Mouse (Mus musculus): ENCODE measurements at regions not wholly inside any gene's neighbourhood (a gene's known extent, or its start where the extent isn't known, plus 50 kb on each side); places are given as distances from the start of the nearest gene placed in this dataset.
A peak's percentile ranks its signal among the peaks of the same experiment; 100 is the strongest.

DNA sequence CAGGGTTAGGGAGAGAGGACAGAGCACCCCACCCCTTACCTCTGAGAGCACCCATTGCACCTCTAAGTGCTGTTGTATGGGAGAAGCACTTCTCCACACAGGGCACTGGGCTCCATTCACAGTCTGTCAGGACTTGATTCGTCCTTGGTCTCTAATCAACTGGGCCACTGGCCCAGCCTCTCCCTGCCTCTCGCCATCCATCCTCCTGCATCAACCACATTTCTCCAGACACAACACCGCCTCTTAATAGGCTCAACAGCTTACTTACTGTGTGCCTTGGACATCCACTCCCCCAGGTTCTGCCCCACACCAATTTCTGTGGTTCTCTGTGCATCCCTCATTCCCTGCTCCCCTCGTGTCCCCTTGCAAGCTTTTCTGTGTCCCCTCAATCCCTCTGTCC is 166.9 kb downstream of the Zfp36l1 start:
- Histone ChIP-seq H3K36me3 (ENCODE audit: control insufficient read depth, insufficient read depth, low read length) (no peaks in the 10 kb centered on the region), H3K4me3 (ENCODE audit: low read depth, low read length) (no peak overlapping the region), H3K27me3 (ENCODE audit: control insufficient read depth, insufficient read depth, low read length) (no peaks in the 10 kb centered on the region), H3K9me3 (ENCODE audit: control insufficient read depth, low read length) (no peaks in the 10 kb centered on the region), H3K27ac (ENCODE audit: low read depth, low read length) (no peak overlapping the region), H3K4me1 (ENCODE audit: control insufficient read depth, insufficient read depth, low read length) (peaks cover 15% of the 10 kb centered on the region), H3K4me2 (no peak overlapping the region), H3K9ac (ENCODE audit: low read length) (no peak overlapping the region)
- 88% methylated on average over 4 of the region's 4 CpGs for WGBS
- DNase-seq (ENCODE audit: low spot score, missing footprints) (no peak), ATAC-seq (ENCODE audit: low FRiP score) (no peak)

DNA sequence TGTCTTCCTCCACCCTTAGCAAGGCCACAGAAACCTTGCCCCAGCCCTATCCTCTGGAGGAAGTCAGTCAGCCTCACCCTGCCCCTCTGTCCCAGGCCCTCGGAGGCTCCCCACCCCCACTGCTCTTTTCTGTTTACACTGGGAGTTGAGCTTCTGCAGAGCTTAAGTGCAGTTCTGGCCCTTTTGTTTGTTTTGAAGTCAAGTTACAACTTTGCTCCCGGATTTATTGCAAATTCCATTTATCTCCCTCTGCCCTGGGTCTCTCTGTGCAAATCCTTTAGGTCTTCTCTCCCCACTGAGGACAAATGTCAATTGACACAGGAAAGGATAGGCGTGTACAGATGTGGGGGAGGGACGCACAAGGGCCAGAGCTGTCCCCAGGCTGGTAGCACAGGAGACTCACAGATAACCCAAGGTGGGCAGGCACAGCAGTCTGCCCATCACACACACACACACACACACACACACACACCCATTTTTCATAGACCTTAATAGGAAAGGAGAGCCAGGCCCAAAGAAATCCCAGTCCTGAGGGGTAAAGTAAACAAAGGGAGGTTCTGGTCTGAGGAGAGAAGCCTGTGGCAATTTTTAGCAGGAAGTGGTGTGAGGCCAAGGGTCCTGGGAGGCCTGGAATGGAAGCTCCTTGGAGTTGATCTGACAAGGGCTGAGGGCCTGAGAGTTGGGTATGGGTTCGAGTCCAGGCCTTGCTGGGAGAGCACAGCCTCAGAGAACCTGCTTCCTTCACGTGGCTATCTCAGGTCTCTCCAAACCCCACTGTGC is 167.9 kb downstream of the Zfp36l1 start:
- no peak overlapping the region for H3K4me2 ChIP-seq
- ATAC-seq (ENCODE audit: low FRiP score) (peak; percentile 71), DNase-seq (ENCODE audit: low spot score, missing footprints) (no peak)
- 21% methylated on average over 6 of the region's 6 CpGs for WGBS
- H3K27ac ChIP-seq (ENCODE audit: low read depth, low read length) = peak overlapping the region; percentile 57
- H3K4me3 ChIP-seq (ENCODE audit: low read depth, low read length) = no peak overlapping the region
- H3K27me3 ChIP-seq (ENCODE audit: control insufficient read depth, insufficient read depth, low read length) = no peaks in the 10 kb centered on the region
- H3K9me3 ChIP-seq (ENCODE audit: control insufficient read depth, low read length) = no peaks in the 10 kb centered on the region
- H3K9ac ChIP-seq (ENCODE audit: low read length) = peak overlapping the region; percentile 20; the same call in 1 of the 2 replicates
- peaks cover 15% of the 10 kb centered on the region for H3K4me1 ChIP-seq (ENCODE audit: control insufficient read depth, insufficient read depth, low read length)
- H3K36me3 ChIP-seq (ENCODE audit: control insufficient read depth, insufficient read depth, low read length) = no peaks in the 10 kb centered on the region

DNA sequence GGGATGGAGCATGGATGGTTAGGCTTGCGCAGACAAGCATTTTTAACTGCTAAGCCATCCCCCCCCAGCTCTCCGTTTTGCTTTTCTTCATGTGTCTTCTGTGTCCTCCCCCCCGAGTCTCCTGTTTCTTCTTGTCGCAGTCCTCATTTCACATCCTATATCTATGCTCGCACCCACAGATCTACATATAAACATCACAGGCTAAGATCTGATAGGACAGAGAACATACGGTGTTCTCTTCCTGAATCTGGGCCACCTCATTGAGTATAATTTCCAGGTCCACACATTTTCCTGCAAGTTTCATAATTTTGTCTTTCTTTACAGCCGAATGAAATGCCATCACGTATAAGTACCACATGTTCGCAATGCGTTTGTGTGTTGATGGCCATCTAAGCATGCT is 168.7 kb downstream of the Zfp36l1 start:
- ATAC-seq (ENCODE audit: low FRiP score) (no peak), DNase-seq (ENCODE audit: low spot score, missing footprints) (no peak)
- Histone ChIP-seq H3K36me3 (ENCODE audit: control insufficient read depth, insufficient read depth, low read length) (no peaks in the 10 kb centered on the region), H3K4me2 (no peak overlapping the region), H3K27ac (ENCODE audit: low read depth, low read length) (no peak overlapping the region; the same call in 1 of the 2 replicates), H3K4me1 (ENCODE audit: control insufficient read depth, insufficient read depth, low read length) (peaks cover 14% of the 10 kb centered on the region), H3K4me3 (ENCODE audit: low read depth, low read length) (no peak overlapping the region), H3K9ac (ENCODE audit: low read length) (no peak overlapping the region), H3K9me3 (ENCODE audit: control insufficient read depth, low read length) (no peaks in the 10 kb centered on the region), H3K27me3 (ENCODE audit: control insufficient read depth, insufficient read depth, low read length) (no peaks in the 10 kb centered on the region)
- WGBS = 88% methylated on average over 10 of the region's 10 CpGs

DNA sequence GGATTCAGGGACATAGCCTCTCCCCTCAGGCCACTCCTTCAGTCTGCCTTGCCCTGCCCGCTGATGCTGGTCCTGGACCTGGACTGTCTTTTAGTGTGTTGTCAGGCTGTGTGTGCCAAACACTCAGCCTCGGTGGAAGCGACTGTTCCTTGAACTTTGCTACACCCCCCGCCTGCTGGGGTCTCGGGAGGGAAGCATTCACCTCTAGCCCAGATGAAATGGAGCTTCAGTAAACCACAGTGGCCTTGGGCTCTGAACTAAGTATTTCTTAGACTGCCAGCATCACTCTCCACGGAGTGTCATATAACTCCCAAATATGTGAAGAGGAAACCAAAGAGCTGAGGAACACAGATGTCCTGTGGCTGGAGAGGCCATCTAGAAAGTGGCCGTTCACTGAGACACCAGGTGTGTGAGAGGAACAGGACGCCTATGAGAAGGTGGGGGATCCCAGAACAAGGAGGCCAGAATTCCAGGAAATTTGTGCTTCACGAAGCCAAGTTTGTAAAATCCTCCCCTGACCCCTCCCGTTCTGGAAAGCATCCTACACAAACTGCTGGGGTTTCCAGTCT is 170.2 kb downstream of the Zfp36l1 start:
- Histone ChIP-seq H3K4me2 (no peak overlapping the region), H3K4me1 (ENCODE audit: control insufficient read depth, insufficient read depth, low read length) (peaks cover 12% of the 10 kb centered on the region), H3K27me3 (ENCODE audit: control insufficient read depth, insufficient read depth, low read length) (no peaks in the 10 kb centered on the region), H3K27ac (ENCODE audit: low read depth, low read length) (no peak overlapping the region), H3K9ac (ENCODE audit: low read length) (no peak overlapping the region), H3K9me3 (ENCODE audit: control insufficient read depth, low read length) (no peaks in the 10 kb centered on the region), H3K36me3 (ENCODE audit: control insufficient read depth, insufficient read depth, low read length) (no peaks in the 10 kb centered on the region), H3K4me3 (ENCODE audit: low read depth, low read length) (no peak overlapping the region)
- 67% methylated on average over 10 of the region's 10 CpGs for WGBS
- ATAC-seq (ENCODE audit: low FRiP score) = no peak
- no peak for DNase-seq (ENCODE audit: low spot score, missing footprints)

DNA sequence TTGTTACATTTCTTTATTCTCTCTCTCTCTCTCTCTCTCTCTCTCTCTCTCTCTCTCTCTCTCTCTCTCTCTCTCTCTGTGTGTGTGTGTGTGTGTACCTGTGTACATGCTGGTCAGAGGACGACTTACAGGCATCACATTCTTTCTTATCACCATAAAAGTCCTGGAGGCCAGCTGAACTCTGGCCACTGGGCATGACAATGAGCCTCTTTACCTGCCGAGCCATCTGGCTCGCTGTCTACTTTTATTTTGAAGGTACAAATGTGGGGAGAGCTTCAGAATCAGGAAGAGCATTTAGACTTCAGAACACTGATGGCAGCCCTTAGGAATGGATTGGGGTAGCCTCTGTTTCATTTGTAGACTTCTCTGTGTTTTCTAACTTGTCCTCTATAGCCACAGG is 171.0 kb downstream of the Zfp36l1 start:
- Histone ChIP-seq H3K4me1 (ENCODE audit: control insufficient read depth, insufficient read depth, low read length) (peaks cover 12% of the 10 kb centered on the region), H3K9me3 (ENCODE audit: control insufficient read depth, low read length) (no peaks in the 10 kb centered on the region)
- WGBS = 52% methylated on average over 3 of the region's 3 CpGs

DNA sequence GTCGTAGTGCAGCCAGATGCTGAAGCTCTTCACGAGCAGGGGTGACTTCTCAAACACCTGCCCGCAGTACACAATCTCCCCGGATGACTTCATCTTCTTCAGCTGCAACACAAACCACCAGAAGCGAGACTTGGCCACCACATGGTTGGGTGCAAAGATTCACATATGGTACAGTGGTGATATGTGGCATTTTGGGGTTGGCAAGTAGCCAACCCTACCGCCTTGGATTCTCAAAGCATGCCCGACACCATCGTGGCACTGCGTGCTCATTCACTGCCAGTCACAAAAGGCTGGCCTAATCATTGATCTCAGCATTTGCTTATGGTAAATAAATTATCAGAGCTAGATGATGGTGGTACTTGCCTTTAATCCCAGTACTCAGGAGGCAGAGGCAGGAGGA is 173.4 kb downstream of the Zfp36l1 start:
- Histone ChIP-seq H3K4me1 (ENCODE audit: control insufficient read depth, insufficient read depth, low read length) (peaks cover 4% of the 10 kb centered on the region), H3K9ac (ENCODE audit: low read length) (no peak overlapping the region), H3K27ac (ENCODE audit: low read depth, low read length) (no peak overlapping the region), H3K36me3 (ENCODE audit: control insufficient read depth, insufficient read depth, low read length) (no peaks in the 10 kb centered on the region), H3K27me3 (ENCODE audit: control insufficient read depth, insufficient read depth, low read length) (no peaks in the 10 kb centered on the region), H3K4me2 (no peak overlapping the region), H3K9me3 (ENCODE audit: control insufficient read depth, low read length) (no peaks in the 10 kb centered on the region), H3K4me3 (ENCODE audit: low read depth, low read length) (no peak overlapping the region)
- WGBS = 94% methylated on average over 9 of the region's 9 CpGs
- DNase-seq (ENCODE audit: low spot score, missing footprints) (no peak), ATAC-seq (ENCODE audit: low FRiP score) (no peak)

More for the DNA sequence above, 171.0 kb downstream of the Zfp36l1 start:
- Histone ChIP-seq H3K4me2 (no peak overlapping the region), H3K36me3 (ENCODE audit: control insufficient read depth, insufficient read depth, low read length) (no peaks in the 10 kb centered on the region), H3K9ac (ENCODE audit: low read length) (no peak overlapping the region), H3K27me3 (ENCODE audit: control insufficient read depth, insufficient read depth, low read length) (no peaks in the 10 kb centered on the region), H3K27ac (ENCODE audit: low read depth, low read length) (no peak overlapping the region), H3K4me3 (ENCODE audit: low read depth, low read length) (no peak overlapping the region)
- ATAC-seq (ENCODE audit: low FRiP score) = no peak
- no peak for DNase-seq (ENCODE audit: low spot score, missing footprints)

DNA sequence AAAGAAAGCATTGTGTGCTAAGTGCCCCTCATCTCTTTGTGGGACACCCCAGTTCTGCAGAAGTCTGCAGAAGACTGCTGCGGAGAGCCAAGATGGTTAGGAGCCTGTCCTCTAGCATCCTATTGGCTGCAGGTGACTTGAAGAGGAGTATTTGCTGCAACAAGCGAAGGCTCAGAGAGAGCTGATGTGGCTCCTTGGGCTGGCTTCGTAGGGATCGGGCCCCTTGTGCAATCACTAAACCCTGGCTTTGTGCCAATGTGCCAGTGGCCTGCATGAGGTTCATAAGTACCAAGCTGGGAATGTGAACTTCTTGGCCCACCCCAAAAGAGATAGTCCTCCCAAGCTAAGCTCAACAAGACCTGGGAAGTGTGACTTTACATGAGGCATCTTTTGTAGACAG is 174.9 kb downstream of the Zfp36l1 start:
- H3K9me3 ChIP-seq (ENCODE audit: control insufficient read depth, low read length) = no peaks in the 10 kb centered on the region
- 94% methylated on average over 4 of the region's 4 CpGs for WGBS
- H3K4me3 ChIP-seq (ENCODE audit: low read depth, low read length) = no peak overlapping the region
- no peak overlapping the region for H3K9ac ChIP-seq (ENCODE audit: low read length)
- no peak overlapping the region for H3K27ac ChIP-seq (ENCODE audit: low read depth, low read length)
- no peak overlapping the region for H3K4me2 ChIP-seq
- ATAC-seq (ENCODE audit: low FRiP score) (no peak), DNase-seq (ENCODE audit: low spot score, missing footprints) (no peak)
- no peaks in the 10 kb centered on the region for H3K4me1 ChIP-seq (ENCODE audit: control insufficient read depth, insufficient read depth, low read length)
- no peaks in the 10 kb centered on the region for H3K27me3 ChIP-seq (ENCODE audit: control insufficient read depth, insufficient read depth, low read length)
- no peaks in the 10 kb centered on the region for H3K36me3 ChIP-seq (ENCODE audit: control insufficient read depth, insufficient read depth, low read length)

DNA sequence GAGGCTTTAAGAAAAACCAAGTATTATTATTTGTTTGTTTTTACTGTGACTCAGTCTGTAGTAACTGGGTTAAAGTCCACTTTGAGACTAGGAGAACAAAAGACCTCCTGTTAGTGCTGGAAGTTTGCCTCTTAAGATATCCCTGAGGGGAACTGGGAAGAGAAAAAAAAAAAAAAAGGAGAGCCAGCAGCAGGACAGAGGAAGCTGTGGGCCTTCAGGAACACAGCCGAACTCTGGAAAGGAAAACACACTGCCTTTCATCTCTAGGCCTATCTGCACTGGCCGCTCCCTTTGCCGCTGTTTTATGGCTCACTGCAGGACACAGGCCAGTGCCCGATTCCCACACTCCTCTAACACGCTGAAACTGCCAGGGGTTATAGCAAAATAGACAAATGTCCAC is 176.1 kb downstream of the Zfp36l1 start:
- H3K4me1 ChIP-seq (ENCODE audit: control insufficient read depth, insufficient read depth, low read length) = no peaks in the 10 kb centered on the region
- no peak for DNase-seq (ENCODE audit: low spot score, missing footprints)
- H3K27ac ChIP-seq (ENCODE audit: low read depth, low read length) = no peak overlapping the region
- H3K36me3 ChIP-seq (ENCODE audit: control insufficient read depth, insufficient read depth, low read length) = no peaks in the 10 kb centered on the region
- H3K4me2 ChIP-seq = no peak overlapping the region
- ATAC-seq (ENCODE audit: low FRiP score) = no peak
- H3K9me3 ChIP-seq (ENCODE audit: control insufficient read depth, low read length) = no peaks in the 10 kb centered on the region
- WGBS = 68% methylated on average over 5 of the region's 5 CpGs
- no peak overlapping the region for H3K4me3 ChIP-seq (ENCODE audit: low read depth, low read length)
- H3K9ac ChIP-seq (ENCODE audit: low read length) = no peak overlapping the region
- no peaks in the 10 kb centered on the region for H3K27me3 ChIP-seq (ENCODE audit: control insufficient read depth, insufficient read depth, low read length)

DNA sequence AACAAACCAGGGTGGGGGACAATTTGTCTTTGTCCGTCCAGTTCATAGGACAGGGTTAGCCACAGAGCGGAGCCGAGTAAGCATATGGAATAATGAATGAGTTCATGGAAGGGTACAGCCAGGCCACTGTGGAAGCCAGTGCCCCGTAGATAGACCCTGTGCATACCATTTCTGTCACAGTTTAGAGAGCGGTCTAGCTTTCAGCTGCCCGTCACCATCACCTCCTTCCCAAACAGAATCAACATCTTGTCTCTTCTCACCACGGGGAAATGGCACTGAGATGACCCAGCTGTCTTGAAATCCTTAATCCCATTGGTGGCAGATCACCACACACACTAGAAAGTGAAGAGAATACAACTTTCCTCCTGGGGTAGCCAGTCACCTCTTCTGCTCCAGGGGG is 178.7 kb downstream of the Zfp36l1 start:
- Histone ChIP-seq H3K4me2 (no peak overlapping the region), H3K9ac (ENCODE audit: low read length) (no peak overlapping the region), H3K27ac (ENCODE audit: low read depth, low read length) (no peak overlapping the region), H3K36me3 (ENCODE audit: control insufficient read depth, insufficient read depth, low read length) (no peaks in the 10 kb centered on the region), H3K4me3 (ENCODE audit: low read depth, low read length) (no peak overlapping the region), H3K27me3 (ENCODE audit: control insufficient read depth, insufficient read depth, low read length) (no peaks in the 10 kb centered on the region), H3K4me1 (ENCODE audit: control insufficient read depth, insufficient read depth, low read length) (no peaks in the 10 kb centered on the region), H3K9me3 (ENCODE audit: control insufficient read depth, low read length) (no peaks in the 10 kb centered on the region)
- ATAC-seq (ENCODE audit: low FRiP score) (no peak), DNase-seq (ENCODE audit: low spot score, missing footprints) (no peak)
- WGBS = 71% methylated on average over 7 of the region's 7 CpGs
